Mouse (Mus musculus): ENCODE results near the gene Uox.

The Uox gene

GRCm38 (mm10) chr3:146570148-146570782 lies at the start of gene Uox:
Gene Uox (plus strand): TSS chr3:146570426.
- in situ Hi-C loops (cut with MboI, MseI), result no loop called here

- in situ Hi-C loops (cut with MboI, MseI), result loop anchor here (25.0 kb wide), 1 partner anchor 584 kb away; the partner anchor contains the start of gene 2410004B18Rik
Measured at GRCm38 (mm10) chr3:146520798-146521651, 49.2 kb upstream of the Uox start, which contains the start of gene Rpf1. Gene Rpf1 (minus strand): TSS chr3:146521429.

- in situ Hi-C loops (cut with MboI, MseI), result loop anchor here (25.0 kb wide), 1 partner anchor 584 kb away; the partner anchor contains the start of gene 2410004B18Rik
Measured at GRCm38 (mm10) chr3:146521652-146522020, 48.6 kb upstream of the Uox start.

- in situ Hi-C loops (cut with MboI, MseI), result no loop called here
Measured at GRCm38 (mm10) chr3:146528335-146528734, 41.9 kb upstream of the Uox start.

GRCm38 (mm10) chr3:146534986-146535385 lies 35.2 kb upstream of the Uox start:
- in situ Hi-C loops (cut with MboI, MseI), result no loop called here

- in situ Hi-C loops (cut with MboI, MseI), result no loop called here
Measured at GRCm38 (mm10) chr3:146540521-146541273, 29.5 kb upstream of the Uox start.

GRCm38 (mm10) chr3:146543632-146544031 lies 26.6 kb upstream of the Uox start:
- in situ Hi-C loops (cut with MboI, MseI), result no loop called here

- in situ Hi-C loops (cut with MboI, MseI), result no loop called here
Measured at GRCm38 (mm10) chr3:146554816-146555215, 15.4 kb upstream of the Uox start.

GRCm38 (mm10) chr3:146556567-146556966 lies 13.7 kb upstream of the Uox start:
- in situ Hi-C loops (cut with MboI, MseI), result no loop called here

- in situ Hi-C loops (cut with MboI, MseI), result no loop called here
Measured at GRCm38 (mm10) chr3:146557507-146557906, 12.7 kb upstream of the Uox start.

GRCm38 (mm10) chr3:146562936-146563335 lies 7.3 kb upstream of the Uox start:
- in situ Hi-C loops (cut with MboI, MseI), result loop anchor here (10.0 kb wide), 1 partner anchor 352 kb away; no protein-coding TSS in a partner anchor

GRCm38 (mm10) chr3:146564268-146565064 lies 5.8 kb upstream of the Uox start:
- in situ Hi-C loops (cut with MboI, MseI), result loop anchor here (5.0 to 10.0 kb wide), 2 partner anchors 218 to 350 kb away; no protein-coding TSS in a partner anchor

GRCm38 (mm10) chr3:146565065-146565411 lies 5.2 kb upstream of the Uox start:
- in situ Hi-C loops (cut with MboI, MseI), result loop anchor here (5.0 to 10.0 kb wide), 2 partner anchors 217 to 350 kb away; no protein-coding TSS in a partner anchor

- in situ Hi-C loops (cut with MboI, MseI), result loop anchor here (5.0 to 10.0 kb wide), 2 partner anchors 215 to 347 kb away; no protein-coding TSS in a partner anchor
Measured at GRCm38 (mm10) chr3:146567366-146567765, 2.9 kb upstream of the Uox start.

GRCm38 (mm10) chr3:146567884-146568530 lies 2.2 kb upstream of the Uox start:
- in situ Hi-C loops (cut with MboI, MseI), result loop anchor here (5.0 to 10.0 kb wide), 2 partner anchors 214 to 347 kb away; no protein-coding TSS in a partner anchor

- in situ Hi-C loops (cut with MboI, MseI), result loop anchor here (5.0 to 10.0 kb wide), 2 partner anchors 213 to 345 kb away; no protein-coding TSS in a partner anchor
Measured at GRCm38 (mm10) chr3:146569594-146569993, 632 bp upstream of the Uox start.

GRCm38 (mm10) chr3:146570939-146571338 lies 713 bp downstream of the Uox start:
- in situ Hi-C loops (cut with MboI, MseI), result no loop called here

GRCm38 (mm10) chr3:146571341-146571740 lies 1.1 kb downstream of the Uox start:
- in situ Hi-C loops (cut with MboI, MseI), result no loop called here

GRCm38 (mm10) chr3:146577591-146577990 lies 7.4 kb downstream of the Uox start:
- in situ Hi-C loops (cut with MboI, MseI), result loop anchor here (5.0 kb wide), 1 partner anchor 50 kb away; no protein-coding TSS in a partner anchor

All from regulatory T cell (primary cell).